Mouse (Mus musculus): ENCODE measurements around the gene Esyt1.

- TF ChIP-seq CTCF (IDR thresholded peaks at IDR 0.05; ENCODE audit: low read depth, low read length), result peak; percentile 13; the same call in 1 of the 2 replicates
- TF ChIP-seq POLR2A (IDR thresholded peaks at IDR 0.05; ENCODE audit: extremely low read depth, insufficient read depth, low read length), result no peak
Observed at GRCm38 (mm10) chr10:128505974-128506373, 19.7 kb downstream of the Esyt1 start.
